Mouse (Mus musculus): ENCODE measurements around the gene Olfr1348.
"Not testable (repeated sequence)": the region's sequence is repeated elsewhere in the genome, so short reads cannot be mapped to it uniquely, and the experiment has no call there.

Gene Olfr1348

DNA sequence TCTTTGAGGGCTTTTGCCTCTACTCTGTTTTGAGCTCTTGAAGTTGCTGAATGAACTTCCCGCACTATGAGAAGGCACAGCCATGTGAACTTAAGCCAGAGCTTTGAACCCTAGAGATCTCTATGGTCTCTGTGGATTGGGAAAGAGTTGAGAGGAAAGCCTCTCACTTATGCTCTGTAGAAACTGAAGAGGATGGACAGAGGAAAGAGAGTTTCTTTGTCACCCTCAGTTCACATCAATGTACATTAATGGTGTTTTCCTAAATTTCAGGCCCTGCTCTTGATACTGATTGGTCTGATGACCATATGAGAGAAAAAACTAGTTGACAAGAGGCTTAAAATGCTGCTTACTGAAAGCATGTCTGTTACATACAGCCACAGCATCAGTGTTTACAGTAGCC lies at the start of gene Olfr1348:
Gene Olfr1348, minus strand, starts transcription at position 101 of the 400 bp plus-strand sequence.
- DNase-seq (ENCODE audit: extremely low read depth, insufficient read length, low spot score), result no peak

- no peak for DNase-seq (ENCODE audit: extremely low read depth, insufficient read length, low spot score)
Observed at GRCm38 (mm10) chr7:6526141-6526540, 17.6 kb upstream of the Olfr1348 start.

- no peak for DNase-seq (ENCODE audit: extremely low read depth, insufficient read length, low spot score)
Observed at GRCm38 (mm10) chr7:6525001-6525400, 16.5 kb upstream of the Olfr1348 start.

DNA sequence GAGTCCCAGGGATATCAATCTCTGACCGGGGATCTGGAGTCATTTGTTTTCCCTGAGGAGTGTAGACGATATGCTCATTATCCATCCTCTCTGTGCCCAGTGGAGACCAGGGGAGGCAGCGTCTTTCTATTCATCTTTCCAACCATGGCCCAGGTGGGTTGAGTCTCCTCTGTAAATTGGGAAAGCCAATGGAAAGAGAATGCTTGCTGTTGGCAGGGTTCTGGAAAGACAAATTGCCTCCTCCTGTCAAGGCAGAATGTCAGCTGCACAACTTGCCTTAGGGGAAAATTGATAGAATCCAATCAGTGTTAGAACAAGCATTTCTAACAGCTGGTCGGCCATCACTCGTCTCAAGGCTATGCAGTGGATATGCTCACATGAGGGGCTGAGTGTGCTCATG lies 14.3 kb upstream of the Olfr1348 start, which contains the start of gene Olfr1349:
Gene Olfr1349, minus strand, starts transcription at position 101 of the 400 bp plus-strand sequence.
- no peak for DNase-seq (ENCODE audit: extremely low read depth, insufficient read length, low spot score)

GRCm38 (mm10) chr7:6521666-6522065 lies 13.1 kb upstream of the Olfr1348 start:
- DNase-seq (ENCODE audit: extremely low read depth, insufficient read length, low spot score), result no peak

GRCm38 (mm10) chr7:6499655-6500054 lies 8.9 kb downstream of the Olfr1348 start, which contains the start of gene Olfr1347:
TSS of gene Olfr1347 (minus strand) at chr7:6499755.
- DNase-seq (ENCODE audit: extremely low read depth, insufficient read length, low spot score), result no peak

DNA sequence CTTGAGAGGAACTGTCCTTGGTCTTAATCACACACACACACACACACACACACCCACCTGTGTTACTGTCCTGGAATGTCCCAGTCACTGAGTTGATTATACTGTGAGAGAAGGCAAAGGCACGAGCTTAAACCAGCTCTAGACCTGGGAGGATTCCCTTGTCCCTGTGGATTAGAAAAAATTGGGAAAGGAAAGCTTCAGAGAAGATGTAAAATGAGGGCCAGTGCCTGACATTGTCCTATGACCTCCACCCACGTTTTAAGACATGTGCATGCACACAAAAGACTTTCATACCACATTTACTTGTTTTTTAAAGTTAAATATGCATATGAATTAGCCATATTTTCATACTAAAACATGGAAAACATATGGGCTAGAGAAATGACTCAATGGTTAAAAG lies 21.7 kb downstream of the Olfr1348 start, which contains the start of gene Olfr5:
Gene Olfr5, minus strand, starts transcription at position 101 of the 400 bp plus-strand sequence.
- DNase-seq (ENCODE audit: extremely low read depth, insufficient read length, low spot score), result no peak

GRCm38 (mm10) chr7:6477633-6478032 lies 30.9 kb downstream of the Olfr1348 start:
- not testable (repeated sequence) for DNase-seq (ENCODE audit: extremely low read depth, insufficient read length, low spot score)

GRCm38 (mm10) chr7:6466951-6467350 lies 41.6 kb downstream of the Olfr1348 start, which contains the start of gene Olfr1346:
TSS of gene Olfr1346 (plus strand) at chr7:6467101.
- DNase-seq (ENCODE audit: extremely low read depth, insufficient read length, low spot score), result no peak

GRCm38 (mm10) chr7:6456399-6456798 lies 52.1 kb downstream of the Olfr1348 start:
- DNase-seq (ENCODE audit: extremely low read depth, insufficient read length, low spot score), result no peak

DNA sequence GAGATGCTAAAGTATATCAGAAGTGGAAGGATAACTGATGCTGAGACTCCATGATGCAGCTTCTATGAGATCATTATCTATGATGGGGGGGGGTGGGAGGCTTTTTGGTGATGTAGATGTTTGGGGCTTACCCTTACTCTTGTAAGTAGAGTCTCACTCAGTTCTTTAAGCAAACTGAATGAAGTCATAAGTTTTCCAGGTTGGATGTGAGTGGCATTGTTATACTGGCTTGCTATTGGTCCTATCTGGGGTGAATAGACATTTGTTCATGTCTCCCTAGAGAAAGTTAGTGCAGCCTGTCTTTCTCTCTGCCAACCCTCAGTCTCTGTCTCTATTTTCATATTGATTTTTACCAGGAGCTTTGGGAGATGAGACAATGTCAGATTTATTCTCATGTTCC lies 52.7 kb downstream of the Olfr1348 start, which contains the start of gene Olfr1336:
Gene Olfr1336, plus strand, starts transcription at position 301 of the 400 bp plus-strand sequence.
- no peak for DNase-seq (ENCODE audit: extremely low read depth, insufficient read length, low spot score)

Measured in 3134 (cell line).